Mouse (Mus musculus) macrophage (primary cell): Measurements from ENCODE around the gene Sema5b. TPM values are rescaled to one million over a fixed set of nuclear protein-coding genes. Genes with fewer than 3 reads are reported as not detected.

Source experiments
- H3K27ac ChIP-seq: fragments of 350-480 bp; formaldehyde crosslinking; 2 replicates; pipeline ENCODE4 v1.9.0; 2021
- H3K36me3 ChIP-seq: fragments of 350-480 bp; formaldehyde crosslinking; 2 replicates; pipeline ENCODE4 v1.9.0; 2021; ENCODE audit errors: inconsistent target
- H3K4me3 ChIP-seq: fragments of 350-480 bp; formaldehyde crosslinking; 2 replicates; pipeline ENCODE4 v1.9.0; 2021; ENCODE audit errors: inconsistent target
- H3K79me2 ChIP-seq: fragments of 350-480 bp; formaldehyde crosslinking; 2 replicates; pipeline ENCODE4 v1.9.0; 2021; ENCODE audit errors: inconsistent target
- WGBS: methylation state at CpG from one replicate; pipeline ENCODE4 v1.1.7; 2026; ENCODE audit warnings: inconsistent platforms; ENCODE audit not compliant: missing documents; 5-methylcytosine and 5-hydroxymethylcytosine counted together
- polyA plus RNA-seq: library from polyadenylated mRNA; stranded (reverse); fragments of 250-400 nt; gene quantifications from 3 replicates; pipeline ENCODE4 v1.2.4, GENCODE M21; 2018; ENCODE audit warnings: inconsistent platforms

Sema5b gene
- polyA plus RNA-seq, 1 experiment from 2014 or later = not detected

DNA sequence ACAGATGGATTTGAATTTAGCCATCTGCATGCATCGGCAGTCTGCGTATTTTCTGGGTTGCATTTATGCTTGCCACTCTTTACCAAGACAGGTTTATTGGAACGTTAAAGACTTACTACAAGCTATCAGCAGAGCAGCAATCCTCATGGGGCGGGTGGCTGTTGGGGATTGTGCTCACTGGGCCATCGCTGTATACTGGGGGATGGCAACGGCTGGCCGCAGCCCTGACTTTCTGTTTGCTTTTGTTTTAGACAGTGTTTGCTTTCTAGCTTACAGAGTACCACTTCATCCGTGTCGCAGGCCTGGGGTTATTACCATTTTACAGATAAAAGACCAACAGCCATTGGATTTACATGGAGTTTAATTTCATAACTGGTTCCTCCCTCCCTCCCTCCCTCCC is 28.8 kb downstream of the Sema5b start:
- WGBS = 75% methylated on average over 9 of the region's 9 CpGs
- H3K4me3 ChIP-seq = no peak overlapping the region
- no peaks in the 10 kb centered on the region for H3K36me3 ChIP-seq
- H3K27ac ChIP-seq = no peak overlapping the region
- no peaks in the 10 kb centered on the region for H3K79me2 ChIP-seq

DNA sequence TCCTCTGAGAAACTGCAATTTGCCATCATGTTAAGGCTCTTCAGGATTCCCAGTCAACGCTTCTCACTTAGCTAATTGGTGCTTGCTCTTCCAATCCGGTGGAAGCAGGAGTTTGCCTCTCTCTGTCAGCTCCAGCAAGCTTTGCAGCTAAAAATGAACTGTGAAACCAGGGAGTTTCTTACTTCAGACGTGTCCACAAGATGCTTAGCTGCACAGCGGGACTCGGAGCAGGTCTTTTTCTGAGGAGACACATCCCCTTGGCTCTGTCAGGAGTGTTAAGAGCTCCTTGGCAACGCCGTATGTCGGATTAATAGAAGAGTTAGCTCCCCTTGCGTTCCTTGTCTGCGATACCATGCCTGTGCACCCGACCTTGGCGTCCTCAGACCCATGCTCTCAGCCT is 29.7 kb downstream of the Sema5b start:
- Histone ChIP-seq H3K27ac (no peak overlapping the region), H3K36me3 (no peaks in the 10 kb centered on the region), H3K4me3 (no peak overlapping the region), H3K79me2 (no peaks in the 10 kb centered on the region)
- WGBS = 71% methylated on average over 12 of the region's 12 CpGs

GRCm38 (mm10) chr16:35573586-35573985 is 32.6 kb downstream of the Sema5b start:
- WGBS = 97% methylated on average over 3 of the region's 3 CpGs
- Histone ChIP-seq H3K36me3 (no peaks in the 10 kb centered on the region), H3K27ac (no peak overlapping the region), H3K79me2 (no peaks in the 10 kb centered on the region), H3K4me3 (no peak overlapping the region)

GRCm38 (mm10) chr16:35577181-35577941 is 36.4 kb downstream of the Sema5b start:
- Histone ChIP-seq H3K36me3 (no peaks in the 10 kb centered on the region), H3K4me3 (no peak overlapping the region), H3K79me2 (no peaks in the 10 kb centered on the region), H3K27ac (no peak overlapping the region)
- WGBS = 91% methylated on average over 11 of the region's 11 CpGs

DNA sequence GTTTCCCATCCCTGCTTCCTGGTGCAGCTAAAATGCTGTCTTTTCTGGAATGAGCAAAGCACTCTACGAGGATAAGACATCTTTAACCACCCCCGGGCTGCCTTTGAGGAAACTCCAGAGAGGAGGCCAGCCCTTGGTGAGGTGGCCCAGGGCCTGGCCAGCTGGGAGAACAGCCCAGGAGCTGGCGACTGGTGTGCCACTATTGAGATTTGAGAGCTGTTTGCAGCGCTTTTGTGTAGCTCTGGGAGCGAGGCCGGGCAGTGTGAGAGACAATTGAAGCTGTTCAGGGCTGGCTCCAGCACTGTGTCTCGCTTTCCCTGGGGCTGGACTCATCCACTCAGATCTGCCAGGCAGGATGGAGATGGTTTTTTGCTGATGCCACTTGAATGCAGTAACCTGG is 40.4 kb downstream of the Sema5b start:
- WGBS = 78% methylated on average over 7 of the region's 7 CpGs
- no peaks in the 10 kb centered on the region for H3K36me3 ChIP-seq
- no peak overlapping the region for H3K27ac ChIP-seq
- H3K79me2 ChIP-seq = no peaks in the 10 kb centered on the region
- no peak overlapping the region for H3K4me3 ChIP-seq

DNA sequence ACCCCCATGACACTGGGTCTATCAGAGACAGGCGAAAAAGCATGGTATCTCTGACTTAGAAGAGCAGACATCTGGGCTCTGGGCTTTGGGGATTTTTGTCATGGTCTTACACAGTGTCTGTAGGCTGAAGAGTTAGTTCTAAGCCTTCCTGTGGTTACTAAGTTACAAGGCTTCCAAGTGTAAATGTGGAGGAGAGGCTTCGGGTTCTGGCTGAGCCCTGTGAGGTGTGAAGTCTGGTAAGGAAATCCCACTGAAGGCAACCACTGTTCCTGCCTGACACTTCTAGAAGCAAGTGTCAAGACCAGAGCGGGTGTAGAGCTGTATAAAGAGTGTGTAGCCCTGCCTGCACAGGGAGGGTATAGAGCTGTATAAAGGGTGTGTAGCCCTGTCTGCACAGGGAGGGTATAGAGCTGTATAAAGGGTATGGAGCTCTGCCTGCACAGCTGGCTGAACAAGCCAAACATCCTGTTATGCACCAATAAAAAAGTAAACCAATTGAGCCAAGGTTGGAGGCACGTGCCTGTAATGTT is 42.7 kb downstream of the Sema5b start:
- no peak overlapping the region for H3K27ac ChIP-seq
- no peaks in the 10 kb centered on the region for H3K36me3 ChIP-seq
- H3K4me3 ChIP-seq = no peak overlapping the region
- 58% methylated on average over 4 of the region's 4 CpGs for whole genome bisulfite sequencing
- H3K79me2 ChIP-seq = no peaks in the 10 kb centered on the region

DNA sequence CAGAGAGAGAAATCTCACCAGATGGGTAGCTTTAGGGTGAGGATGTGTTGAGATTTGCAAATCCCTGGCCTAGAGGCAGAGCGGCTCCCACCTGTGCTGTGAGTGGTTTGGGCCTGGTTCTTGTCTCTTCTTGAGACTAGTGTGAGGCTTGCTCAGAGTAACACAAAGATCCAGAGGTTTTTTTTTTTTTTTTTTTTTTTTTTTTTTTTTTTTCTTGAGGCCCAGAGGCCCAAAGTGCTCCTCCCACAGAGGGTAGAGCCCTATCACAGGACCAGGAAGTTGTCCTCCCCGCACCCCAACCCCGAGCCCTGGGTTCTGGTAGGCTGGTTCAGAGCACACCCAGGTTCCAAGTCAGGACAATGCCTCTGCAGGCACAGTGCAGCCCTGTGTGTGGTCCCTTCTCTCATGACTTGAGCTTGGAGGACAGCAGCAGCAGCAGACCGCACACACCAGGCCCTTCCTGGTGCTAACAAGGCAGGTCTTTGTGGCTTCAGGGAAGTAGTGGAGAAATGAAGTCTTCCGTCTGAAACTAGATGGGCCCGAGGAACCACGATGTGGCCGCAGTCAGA is 44.3 kb downstream of the Sema5b start:
- Histone ChIP-seq H3K27ac (no peak overlapping the region), H3K4me3 (no peak overlapping the region), H3K79me2 (no peaks in the 10 kb centered on the region), H3K36me3 (no peaks in the 10 kb centered on the region)
- 88% methylated on average over 8 of the region's 8 CpGs for WGBS

DNA sequence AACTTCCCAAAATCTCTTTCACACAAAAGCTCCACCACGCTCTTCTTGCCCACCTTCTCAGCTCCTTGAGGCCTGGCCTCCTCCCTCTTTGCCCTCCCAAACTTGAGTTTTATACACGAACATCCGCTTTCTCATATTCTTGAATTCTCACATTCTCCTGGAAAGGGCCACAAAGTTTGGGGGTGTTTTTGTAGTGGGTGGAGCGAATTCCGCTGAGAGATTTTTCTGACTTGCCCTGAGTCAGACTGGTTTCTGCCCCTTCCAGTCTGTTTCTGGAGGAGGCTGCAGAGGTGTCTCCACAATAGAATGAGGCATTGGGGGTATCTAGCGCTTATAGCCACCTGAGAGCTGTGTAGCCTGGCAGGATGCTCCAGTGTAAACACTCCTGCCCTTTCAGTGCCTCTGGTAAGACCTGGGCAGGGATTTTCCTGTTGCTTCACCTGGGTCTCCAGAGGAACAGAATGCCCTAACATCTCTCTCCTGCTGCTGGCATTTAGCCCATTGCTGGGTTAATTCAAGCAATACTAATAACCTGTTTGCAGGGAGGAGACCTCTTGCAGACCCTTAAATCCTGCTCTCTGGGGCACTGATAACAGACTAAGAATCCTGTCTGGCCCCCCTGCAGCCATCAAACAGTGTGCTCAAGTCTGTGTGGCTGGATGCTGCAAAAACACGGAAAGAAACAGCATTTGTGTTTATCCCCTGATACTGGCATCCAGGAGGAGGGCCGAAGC is 46.3 kb downstream of the Sema5b start:
- Histone ChIP-seq H3K27ac (no peak overlapping the region), H3K4me3 (no peak overlapping the region), H3K79me2 (no peaks in the 10 kb centered on the region), H3K36me3 (no peaks in the 10 kb centered on the region)
- WGBS = 90% methylated on average over 7 of the region's 8 CpGs

DNA sequence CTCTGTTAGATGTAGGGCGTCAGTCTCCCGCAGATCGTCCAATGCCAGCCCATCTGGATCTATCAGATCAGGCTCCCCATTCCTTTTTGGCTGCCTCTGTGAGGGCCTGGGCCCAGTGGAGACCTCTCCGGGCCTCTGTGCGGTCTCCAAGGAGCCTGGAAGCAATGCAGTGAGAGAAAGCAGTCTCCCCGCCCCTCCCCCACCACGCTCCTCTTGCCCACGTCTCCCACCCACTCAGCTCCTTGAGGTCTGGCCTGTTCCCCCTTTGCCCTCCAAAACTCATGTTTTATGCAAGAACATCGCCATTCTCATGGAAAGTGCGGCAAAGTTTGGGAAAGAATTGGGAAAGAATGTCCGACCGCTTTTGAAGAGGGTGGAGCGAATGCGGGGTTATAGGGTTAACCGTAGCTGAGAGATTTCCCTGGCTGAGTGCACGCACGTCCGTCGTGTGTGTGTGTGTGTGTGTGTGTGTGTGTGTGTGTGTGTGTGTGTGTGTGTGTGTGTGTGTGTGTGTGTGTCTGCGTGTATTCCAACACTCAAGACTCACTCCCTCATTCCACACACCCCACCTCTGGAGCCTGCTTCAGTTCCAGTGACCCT is 47.0 kb downstream of the Sema5b start:
- Histone ChIP-seq H3K36me3 (no peaks in the 10 kb centered on the region), H3K79me2 (no peaks in the 10 kb centered on the region), H3K27ac (no peak overlapping the region), H3K4me3 (no peak overlapping the region)
- WGBS = 24% methylated on average over 18 of the region's 20 CpGs

DNA sequence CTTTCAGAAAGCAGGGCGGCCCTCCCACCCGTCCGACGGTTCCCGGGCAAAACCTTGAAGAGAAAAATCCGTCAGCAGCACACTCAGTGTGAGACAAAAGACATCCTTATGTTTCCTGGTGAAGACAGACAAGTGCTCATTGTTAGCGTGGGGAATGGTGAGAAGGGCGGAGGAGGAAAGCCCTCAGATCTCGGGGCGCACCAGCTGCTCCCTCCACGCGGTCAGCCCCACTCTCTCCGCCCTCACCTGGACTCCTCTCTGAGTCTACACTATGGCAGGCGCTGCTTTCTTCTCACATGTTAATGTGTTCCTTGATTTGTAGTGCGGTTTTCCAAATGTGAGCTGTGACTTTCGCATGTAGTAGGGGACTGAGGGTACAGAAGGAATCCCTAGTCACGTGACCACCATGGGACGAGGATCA is 47.8 kb downstream of the Sema5b start:
- 19% methylated on average over 18 of the region's 18 CpGs for WGBS
- Histone ChIP-seq H3K79me2 (no peaks in the 10 kb centered on the region), H3K36me3 (no peaks in the 10 kb centered on the region), H3K4me3 (no peak overlapping the region), H3K27ac (no peak overlapping the region)

DNA sequence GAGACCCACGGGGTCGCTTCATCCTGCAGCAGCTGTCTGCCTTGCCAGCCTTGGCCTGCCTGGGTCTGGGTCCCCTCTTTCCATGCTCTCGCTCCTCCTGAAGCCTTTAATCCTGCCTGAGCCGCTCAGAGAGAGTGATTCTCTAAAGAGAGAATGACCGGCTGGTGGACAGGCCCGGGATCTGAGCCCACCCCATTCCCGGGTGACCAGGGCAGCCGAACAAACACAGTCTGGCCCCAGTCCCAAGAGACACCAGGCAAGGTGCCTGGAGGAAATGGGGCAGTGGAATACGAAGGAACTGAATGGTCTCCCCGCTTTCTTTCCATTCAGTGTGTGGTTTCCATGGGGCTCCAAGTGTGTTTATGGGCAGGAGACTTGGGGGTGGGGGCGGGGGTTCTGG is 50.8 kb downstream of the Sema5b start:
- no peaks in the 10 kb centered on the region for H3K36me3 ChIP-seq
- no peak overlapping the region for H3K27ac ChIP-seq
- no peaks in the 10 kb centered on the region for H3K79me2 ChIP-seq
- no peak overlapping the region for H3K4me3 ChIP-seq
- WGBS = 59% methylated on average over 11 of the region's 11 CpGs

DNA sequence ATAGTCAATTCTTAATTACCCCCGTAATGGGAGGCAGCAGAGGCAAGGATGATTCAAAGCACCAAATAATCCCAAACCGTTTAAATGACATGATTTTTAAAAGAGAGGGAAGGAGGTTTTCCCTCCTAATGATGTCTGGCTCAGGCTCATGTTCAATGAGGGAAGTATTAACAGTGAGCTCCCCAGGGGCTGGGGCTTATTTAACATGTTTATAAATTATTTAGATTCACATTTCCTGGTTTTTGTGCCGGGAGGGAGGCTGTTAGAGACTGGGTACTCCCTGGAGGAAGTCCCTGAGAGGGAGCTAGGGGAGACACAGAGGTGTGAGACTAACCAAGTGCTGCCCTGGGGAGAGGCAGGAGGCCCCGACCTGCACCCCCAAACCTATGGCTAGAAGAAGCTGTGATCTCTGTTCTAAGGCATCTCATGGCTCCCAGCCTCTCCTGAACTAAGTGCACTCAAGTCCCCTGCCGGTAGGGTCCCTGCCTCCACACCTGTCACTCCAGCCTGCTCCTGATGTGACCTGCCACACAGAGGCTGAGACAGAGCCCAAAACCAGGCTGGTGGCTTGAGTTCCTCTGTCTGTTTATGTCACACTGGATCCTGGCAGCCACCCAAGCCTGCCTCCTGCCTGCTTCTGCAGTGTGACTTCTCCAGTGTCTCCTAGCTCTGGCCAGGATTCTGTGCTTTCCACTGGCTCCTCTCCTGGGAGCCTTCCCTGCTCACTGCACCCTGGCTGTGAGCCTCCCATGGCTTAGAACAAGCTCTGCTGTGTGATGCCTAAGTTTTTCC is 51.5 kb downstream of the Sema5b start:
- Histone ChIP-seq H3K79me2 (no peaks in the 10 kb centered on the region), H3K36me3 (no peaks in the 10 kb centered on the region), H3K4me3 (no peak overlapping the region), H3K27ac (no peak overlapping the region)
- WGBS = 40% methylated on average over 5 of the region's 5 CpGs

- Histone ChIP-seq H3K27ac (no peak overlapping the region), H3K36me3 (no peaks in the 10 kb centered on the region), H3K4me3 (no peak overlapping the region), H3K79me2 (no peaks in the 10 kb centered on the region)
- 93% methylated on average over 5 of the region's 5 CpGs for WGBS
Observed at GRCm38 (mm10) chr16:35593474-35593873, 52.5 kb downstream of the Sema5b start.

DNA sequence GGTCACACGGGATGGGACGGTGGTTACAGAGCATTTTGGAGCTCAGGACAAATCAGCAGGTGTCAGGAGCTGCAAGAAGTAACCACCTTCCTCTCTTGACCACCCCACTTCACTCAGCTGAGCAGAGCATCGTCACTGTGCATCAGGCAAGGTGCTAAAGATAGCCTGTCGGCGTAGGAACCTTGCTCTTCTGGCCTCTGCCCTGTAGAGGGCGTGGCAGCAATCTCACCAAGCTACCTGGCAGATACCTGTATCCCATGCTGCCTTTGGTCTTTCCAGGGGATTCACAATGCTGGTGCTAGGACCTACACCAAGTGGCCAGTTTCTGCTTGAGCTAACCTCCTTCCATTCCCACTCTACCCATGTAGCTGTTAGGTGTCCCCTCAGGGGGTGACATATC is 55.3 kb downstream of the Sema5b start:
- no peak overlapping the region for H3K27ac ChIP-seq
- no peak overlapping the region for H3K4me3 ChIP-seq
- H3K36me3 ChIP-seq = no peaks in the 10 kb centered on the region
- no peaks in the 10 kb centered on the region for H3K79me2 ChIP-seq
- 65% methylated on average over 6 of the region's 6 CpGs for WGBS
